Mouse (Mus musculus) hindbrain, embryonic 12.5 days (tissue): ENCODE data around the gene Plekha7. TPM values are rescaled to one million over a fixed set of nuclear protein-coding genes. Genes with fewer than 3 reads are reported as not detected.

Source experiments
- ATAC-seq: fragments of 200-750 bp; cut with Nextera tagmentation; 2 replicates; pipeline ENCODE4 v1.8.0; 2017; ENCODE audit warnings: moderate TSS enrichment; ENCODE audit not compliant: low FRiP score
- H3K27ac ChIP-seq: fragments of 300-500 bp; sonication (generic); 2 replicates; pipeline ENCODE4 v1.5.1; 2016; ENCODE audit warnings: mild to moderate bottlenecking
- H3K27me3 ChIP-seq: fragments of 300-500 bp; sonication (generic); 2 replicates; pipeline ENCODE4 v1.6.1; 2016; ENCODE audit warnings: mild to moderate bottlenecking
- H3K36me3 ChIP-seq: fragments of 300-500 bp; sonication (generic); 2 replicates; pipeline ENCODE4 v1.6.1; 2016; ENCODE audit warnings: mild to moderate bottlenecking
- H3K4me1 ChIP-seq: fragments of 300-500 bp; sonication (generic); 2 replicates; pipeline ENCODE4 v1.6.1; 2016
- H3K4me2 ChIP-seq: fragments of 300-500 bp; sonication (generic); replicated peaks from 2 replicates; pipeline ENCODE4 v1.6.1; 2016; ENCODE audit warnings: mild to moderate bottlenecking
- H3K4me3 ChIP-seq: fragments of 300-500 bp; sonication (generic); 2 replicates; pipeline ENCODE4 v1.5.1; 2016; ENCODE audit warnings: mild to moderate bottlenecking
- H3K9ac ChIP-seq: fragments of 300-500 bp; sonication (generic); 2 replicates; pipeline ENCODE4 v1.6.1; 2016; ENCODE audit warnings: mild to moderate bottlenecking, moderate library complexity
- H3K9me3 ChIP-seq: fragments of 300-500 bp; sonication (generic); replicated peaks from 2 replicates; pipeline ENCODE4 v1.6.1; 2016; ENCODE audit warnings: mild to moderate bottlenecking
- WGBS: fragments of 180-500 bp; shearing (Covaris S2); methylation state at CpG from one replicate; pipeline ENCODE4 v1.1.7; 2016; 5-methylcytosine and 5-hydroxymethylcytosine counted together
- polyA plus RNA-seq: library from polyadenylated mRNA; unstranded; fragments of >200 nt; fragmentation: Nextera tagmentation; extraction: Ambion mirVana; gene quantifications from 2 replicates; pipeline ENCODE4 v1.2.1, GENCODE M21; 2016

Gene Plekha7
- polyA plus RNA-seq, 1 experiment from 2014 or later: 12.5 TPM

DNA sequence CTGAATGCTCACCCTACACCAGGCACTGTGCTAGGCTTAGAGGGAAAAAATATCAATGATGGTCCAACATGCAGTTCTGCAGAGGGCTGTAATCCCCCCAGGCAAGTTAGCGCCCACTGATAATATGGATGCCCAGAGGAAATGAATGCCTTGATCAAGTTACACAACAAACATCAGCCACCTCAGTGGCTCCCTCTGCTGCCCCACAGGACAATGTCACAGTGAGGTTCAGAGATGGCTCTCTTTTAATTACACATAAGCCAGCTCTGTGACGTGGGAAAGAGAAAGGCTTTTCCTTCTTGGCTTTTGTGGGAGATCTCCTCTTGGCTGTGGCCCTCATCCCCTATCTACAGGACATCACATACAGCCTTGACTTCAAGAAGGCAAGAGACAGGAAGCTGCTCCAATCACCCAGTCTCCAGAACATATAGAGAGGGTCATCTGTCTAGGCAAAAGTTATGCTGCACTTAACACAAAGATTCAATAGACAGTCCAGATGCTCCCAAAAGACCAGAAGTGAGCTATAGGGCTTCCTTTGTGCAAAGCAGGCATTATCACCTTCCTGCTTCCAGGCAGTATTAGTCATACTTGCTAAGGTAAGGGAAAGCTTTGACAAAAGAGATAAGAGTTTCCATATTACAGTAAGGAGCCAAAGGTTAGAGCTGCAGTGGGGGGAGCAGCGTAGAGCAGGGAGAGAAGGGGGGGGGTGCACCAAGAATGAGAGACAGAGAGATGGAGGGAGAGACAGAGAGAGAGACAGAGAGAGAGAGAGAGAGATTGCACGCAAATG lies 47.2 kb downstream of the Plekha7 start:
- no peaks in the 10 kb centered on the region for H3K27me3 ChIP-seq
- H3K4me3 ChIP-seq: no peak overlapping the region
- peaks cover 19% of the 10 kb centered on the region for H3K4me1 ChIP-seq
- H3K9ac ChIP-seq: no peak overlapping the region
- no peaks in the 10 kb centered on the region for H3K9me3 ChIP-seq
- H3K36me3 ChIP-seq: no peaks in the 10 kb centered on the region
- WGBS: 73% methylated on average over 4 of the region's 4 CpGs
- no peak overlapping the region for H3K27ac ChIP-seq
- no peak overlapping the region for H3K4me2 ChIP-seq
- no peak for ATAC-seq

DNA sequence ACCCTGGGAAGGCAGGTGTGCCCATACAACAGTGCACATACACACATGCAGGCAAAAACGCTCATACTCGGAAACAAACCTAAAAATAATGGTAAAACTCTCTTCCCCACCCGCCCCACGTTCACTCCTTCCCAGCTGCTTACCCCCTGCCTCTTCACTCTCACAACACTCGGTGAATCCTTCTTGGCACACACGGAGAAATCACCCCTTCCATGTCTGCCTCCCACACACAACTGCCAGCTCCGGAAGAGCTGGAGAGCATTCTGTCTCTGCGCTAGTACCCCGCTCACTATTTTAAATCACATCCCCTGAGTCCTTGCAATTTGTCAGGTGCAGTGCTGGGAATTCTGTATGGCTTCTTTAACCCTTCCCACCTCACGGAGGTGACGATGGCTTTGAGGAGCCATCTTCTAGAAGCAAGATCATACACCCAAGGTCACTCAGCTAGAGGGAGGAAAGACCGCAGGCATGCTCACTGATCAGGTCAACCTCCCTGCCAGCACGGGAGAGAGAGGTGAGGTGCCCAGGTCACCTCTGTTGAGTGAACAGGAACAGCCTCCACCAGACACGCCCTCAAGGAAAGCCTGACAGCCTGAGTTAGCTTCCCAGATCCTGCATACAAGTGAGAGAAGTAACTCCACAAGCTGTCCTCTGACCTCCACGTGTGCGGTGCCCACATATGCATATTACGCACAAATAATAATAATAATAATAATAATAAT lies 49.6 kb downstream of the Plekha7 start:
- WGBS: 91% methylated on average over 17 of the region's 17 CpGs
- no peak overlapping the region for H3K27ac ChIP-seq

DNA sequence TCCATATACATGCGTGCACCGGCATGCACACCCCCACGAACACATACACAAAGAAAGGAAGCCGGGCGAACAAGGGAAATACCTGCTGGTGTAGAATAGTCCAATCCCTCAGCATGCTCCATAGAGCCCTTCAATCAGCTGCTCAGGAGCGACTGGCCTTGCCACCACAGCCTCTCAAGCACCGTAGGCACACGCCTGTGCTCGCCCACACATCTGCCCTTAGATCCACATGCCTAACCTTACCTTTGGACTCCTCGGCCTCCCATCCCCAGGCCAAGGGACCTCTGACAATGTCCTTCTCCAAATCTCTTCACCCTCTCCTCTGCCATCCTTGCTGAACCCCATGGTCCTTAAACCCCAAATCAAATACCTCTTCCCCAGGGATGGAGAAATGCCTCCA lies 50.2 kb downstream of the Plekha7 start:
- peaks cover 5% of the 10 kb centered on the region for H3K4me1 ChIP-seq
- no peak overlapping the region for H3K27ac ChIP-seq
- no peak for ATAC-seq
- no peaks in the 10 kb centered on the region for H3K27me3 ChIP-seq
- H3K4me3 ChIP-seq: no peak overlapping the region
- no peak overlapping the region for H3K4me2 ChIP-seq
- no peak overlapping the region for H3K9ac ChIP-seq
- H3K9me3 ChIP-seq: no peaks in the 10 kb centered on the region
- no peaks in the 10 kb centered on the region for H3K36me3 ChIP-seq
- WGBS: 94% methylated on average over 10 of the region's 10 CpGs

More for the DNA sequence above, 49.6 kb downstream of the Plekha7 start:
- H3K9me3 ChIP-seq: no peaks in the 10 kb centered on the region
- no peak overlapping the region for H3K4me2 ChIP-seq
- no peak for ATAC-seq
- peaks cover 12% of the 10 kb centered on the region for H3K4me1 ChIP-seq
- H3K9ac ChIP-seq: no peak overlapping the region
- H3K4me3 ChIP-seq: no peak overlapping the region
- no peaks in the 10 kb centered on the region for H3K36me3 ChIP-seq
- no peaks in the 10 kb centered on the region for H3K27me3 ChIP-seq

DNA sequence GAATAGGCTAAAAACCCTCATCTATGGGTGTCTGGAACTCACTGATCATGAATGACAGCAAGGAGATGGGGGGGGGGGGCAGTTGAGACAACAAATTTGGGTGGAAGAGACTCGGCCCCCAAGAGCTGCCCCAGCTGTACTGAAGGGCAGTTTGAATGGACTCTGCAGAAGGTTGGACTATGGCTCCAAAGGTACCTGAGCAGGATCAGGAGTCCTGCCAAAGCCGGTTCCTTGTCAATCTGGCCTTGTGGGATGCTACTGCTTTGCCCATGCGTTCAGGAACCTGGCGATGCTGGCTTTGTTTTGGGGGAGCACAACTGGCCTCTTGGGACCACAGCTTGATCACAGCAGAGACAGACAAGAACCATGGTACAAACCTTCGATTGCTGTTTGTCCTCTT lies 52.5 kb downstream of the Plekha7 start:
- WGBS: 91% methylated on average over 5 of the region's 5 CpGs
- no peak overlapping the region for H3K27ac ChIP-seq
- no peak overlapping the region for H3K9ac ChIP-seq
- H3K9me3 ChIP-seq: no peaks in the 10 kb centered on the region
- no peaks in the 10 kb centered on the region for H3K36me3 ChIP-seq
- no peak overlapping the region for H3K4me2 ChIP-seq
- no peak for ATAC-seq
- H3K27me3 ChIP-seq: no peaks in the 10 kb centered on the region; the same call in 1 of the 2 replicates
- no peak overlapping the region for H3K4me3 ChIP-seq
- H3K4me1 ChIP-seq: no peaks in the 10 kb centered on the region

DNA sequence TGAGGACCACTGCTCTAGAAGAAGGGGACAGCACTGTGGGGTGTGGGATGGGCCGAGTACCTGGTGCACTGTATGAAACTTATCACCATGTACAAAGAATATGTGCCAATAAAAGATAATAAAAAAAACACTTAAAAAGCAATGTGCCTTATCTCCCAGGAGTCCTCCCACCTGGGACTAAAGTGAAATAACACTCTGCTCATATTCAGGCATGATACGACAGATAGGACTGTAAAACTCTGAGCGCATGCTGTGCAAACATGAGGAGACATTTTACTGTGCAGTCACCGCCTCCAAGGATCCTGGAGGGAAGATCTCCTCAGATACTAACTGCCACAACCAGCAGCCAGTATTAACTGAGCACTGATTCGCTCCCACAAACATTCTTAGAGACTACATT lies 53.5 kb downstream of the Plekha7 start:
- no peak overlapping the region for H3K4me2 ChIP-seq
- WGBS: 90% methylated on average over 5 of the region's 5 CpGs
- H3K9me3 ChIP-seq: no peaks in the 10 kb centered on the region
- no peaks in the 10 kb centered on the region; the same call in 1 of the 2 replicates for H3K27me3 ChIP-seq
- ATAC-seq: no peak
- no peak overlapping the region for H3K4me3 ChIP-seq
- H3K36me3 ChIP-seq: no peaks in the 10 kb centered on the region
- no peak overlapping the region for H3K27ac ChIP-seq
- no peaks in the 10 kb centered on the region for H3K4me1 ChIP-seq
- no peak overlapping the region for H3K9ac ChIP-seq

DNA sequence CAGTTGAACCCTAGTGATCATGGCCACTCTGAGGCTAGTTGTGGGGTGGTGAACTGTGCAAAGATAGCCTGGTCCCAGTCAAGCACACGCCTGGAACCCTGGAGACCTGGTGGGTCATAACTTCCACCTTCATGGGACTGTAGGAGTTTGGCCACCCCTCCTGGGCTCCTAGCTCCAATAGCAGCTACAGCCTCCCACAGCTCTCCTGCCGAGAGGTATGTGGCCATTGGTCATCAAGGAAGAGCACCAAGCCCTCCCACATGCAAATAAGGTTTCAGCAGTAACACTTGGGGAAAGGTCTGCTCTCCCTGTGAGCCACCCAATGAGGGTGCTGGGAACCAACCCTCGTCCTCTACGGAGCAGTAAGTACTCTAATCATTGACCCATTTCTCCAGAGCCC lies 55.7 kb downstream of the Plekha7 start:
- 83% methylated on average over 4 of the region's 4 CpGs for WGBS
- Histone ChIP-seq H3K9ac (no peak overlapping the region), H3K4me2 (no peak overlapping the region), H3K9me3 (no peaks in the 10 kb centered on the region), H3K4me3 (no peak overlapping the region), H3K27ac (no peak overlapping the region), H3K36me3 (no peaks in the 10 kb centered on the region), H3K27me3 (no peaks in the 10 kb centered on the region; the same call in 1 of the 2 replicates), H3K4me1 (no peaks in the 10 kb centered on the region)
- ATAC-seq: no peak

DNA sequence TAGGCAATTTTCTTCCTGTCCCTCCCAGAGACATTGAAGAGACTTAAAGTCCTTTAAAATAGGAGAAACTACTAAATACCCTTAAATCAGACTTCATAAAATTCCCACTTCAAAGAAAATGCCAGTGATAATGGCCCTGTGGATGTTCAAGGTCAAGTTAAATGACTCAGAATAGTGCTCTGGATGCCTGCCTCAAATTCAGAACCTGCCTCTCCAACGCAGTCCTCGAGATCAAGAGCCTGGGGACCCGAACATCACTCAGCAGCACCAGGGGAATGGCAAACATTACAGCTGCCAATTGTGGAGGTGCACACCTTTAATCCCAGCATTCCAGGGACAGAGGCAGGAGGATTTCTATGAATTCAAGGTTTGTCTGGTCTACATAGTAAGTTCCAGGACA lies 56.7 kb downstream of the Plekha7 start:
- H3K9me3 ChIP-seq: no peaks in the 10 kb centered on the region
- no peak for ATAC-seq
- no peak overlapping the region for H3K27ac ChIP-seq
- H3K4me2 ChIP-seq: no peak overlapping the region
- H3K4me3 ChIP-seq: no peak overlapping the region
- peaks cover 7% of the 10 kb centered on the region for H3K4me1 ChIP-seq
- H3K27me3 ChIP-seq: no peaks in the 10 kb centered on the region; the same call in 1 of the 2 replicates
- no peaks in the 10 kb centered on the region for H3K36me3 ChIP-seq
- 82% methylated on average over 3 of the region's 3 CpGs for WGBS
- H3K9ac ChIP-seq: no peak overlapping the region

DNA sequence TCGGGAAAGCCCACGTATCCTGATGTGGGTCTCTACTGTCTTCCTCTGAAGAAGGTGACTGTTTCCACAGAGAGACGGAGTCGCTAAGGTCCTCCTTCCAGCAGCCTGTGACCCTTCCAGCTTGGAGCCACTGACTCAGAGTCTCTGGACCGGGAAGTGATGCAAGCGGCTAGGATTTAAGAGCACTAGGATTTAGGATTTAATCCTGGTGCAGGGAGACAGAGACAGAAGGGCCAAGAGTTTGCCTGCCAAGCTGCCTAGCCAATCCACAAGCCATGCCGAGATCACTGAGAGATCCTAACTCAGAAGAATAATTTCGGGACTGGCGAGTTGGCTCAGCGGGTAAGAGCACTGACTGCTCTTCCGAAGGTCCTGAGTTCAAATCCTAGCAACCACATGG lies 59.6 kb downstream of the Plekha7 start:
- H3K4me3 ChIP-seq: no peak overlapping the region

DNA sequence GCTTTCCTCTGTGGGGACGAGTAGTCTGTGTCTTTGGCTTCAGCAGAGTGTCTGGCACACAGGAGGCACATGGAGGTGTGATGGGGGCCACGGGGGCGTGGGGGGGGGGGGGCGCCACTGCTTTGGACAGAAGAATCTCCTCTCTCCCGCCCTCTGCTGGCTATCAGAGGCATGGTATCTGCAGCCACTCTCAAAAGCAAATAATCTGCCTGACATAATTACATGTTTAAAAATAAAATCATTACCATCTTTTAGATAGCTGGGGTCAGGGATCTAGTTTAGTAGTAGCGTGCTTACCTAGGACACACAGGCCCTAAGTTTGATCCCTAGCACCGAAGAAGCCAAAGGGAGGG lies 60.8 kb downstream of the Plekha7 start:
- H3K9ac ChIP-seq: no peak overlapping the region
- H3K4me2 ChIP-seq: peak overlapping the region; percentile 30
- H3K27ac ChIP-seq: no peak overlapping the region
- H3K4me3 ChIP-seq: no peak overlapping the region
- no peaks in the 10 kb centered on the region for H3K9me3 ChIP-seq
- ATAC-seq: no peak
- no peaks in the 10 kb centered on the region; the same call in 1 of the 2 replicates for H3K27me3 ChIP-seq
- no peaks in the 10 kb centered on the region for H3K36me3 ChIP-seq
- WGBS: 17% methylated on average over 4 of the region's 7 CpGs
- peaks cover 26% of the 10 kb centered on the region for H3K4me1 ChIP-seq

More for the DNA sequence above, 59.6 kb downstream of the Plekha7 start:
- no peaks in the 10 kb centered on the region for H3K9me3 ChIP-seq
- no peak overlapping the region for H3K9ac ChIP-seq
- H3K36me3 ChIP-seq: no peaks in the 10 kb centered on the region
- no peak for ATAC-seq
- WGBS: 93% methylated on average over 11 of the region's 11 CpGs
- H3K27me3 ChIP-seq: no peaks in the 10 kb centered on the region; the same call in 1 of the 2 replicates
- H3K27ac ChIP-seq: no peak overlapping the region
- H3K4me2 ChIP-seq: no peak overlapping the region
- H3K4me1 ChIP-seq: peaks cover 26% of the 10 kb centered on the region

DNA sequence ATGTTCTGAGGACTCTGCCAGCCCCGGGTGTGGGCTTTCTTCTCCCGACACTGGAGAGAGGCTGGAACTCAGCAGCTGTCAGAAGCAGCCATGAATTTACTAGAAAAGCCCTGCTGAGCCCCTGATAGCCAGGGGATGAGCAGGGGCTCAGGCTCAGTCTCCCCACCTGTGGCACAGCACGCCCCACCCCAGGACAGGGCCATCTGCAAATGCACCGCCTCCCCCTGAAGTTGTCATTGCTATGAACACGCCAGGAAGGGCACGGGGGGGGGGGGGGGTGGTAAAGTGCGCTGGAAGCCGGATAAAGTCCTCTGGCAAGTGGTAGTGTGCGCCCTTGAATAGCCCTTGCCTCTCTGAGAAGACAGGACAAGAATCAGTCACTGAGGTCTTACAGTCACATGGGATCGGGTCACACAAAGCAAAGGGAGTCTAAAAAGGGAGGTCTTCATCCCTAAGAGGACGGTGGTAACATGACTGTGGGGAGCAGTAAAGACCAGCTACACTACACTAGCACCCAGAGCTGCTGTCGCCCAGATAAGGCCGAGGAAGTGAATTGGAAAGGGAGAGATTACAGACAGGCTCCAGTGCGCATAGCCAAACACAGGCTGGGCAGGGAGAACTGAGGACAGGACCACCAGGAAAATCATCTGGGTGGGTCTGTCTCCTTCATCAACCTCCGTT lies 61.3 kb downstream of the Plekha7 start:
- 38% methylated on average over 15 of the region's 15 CpGs for WGBS

DNA sequence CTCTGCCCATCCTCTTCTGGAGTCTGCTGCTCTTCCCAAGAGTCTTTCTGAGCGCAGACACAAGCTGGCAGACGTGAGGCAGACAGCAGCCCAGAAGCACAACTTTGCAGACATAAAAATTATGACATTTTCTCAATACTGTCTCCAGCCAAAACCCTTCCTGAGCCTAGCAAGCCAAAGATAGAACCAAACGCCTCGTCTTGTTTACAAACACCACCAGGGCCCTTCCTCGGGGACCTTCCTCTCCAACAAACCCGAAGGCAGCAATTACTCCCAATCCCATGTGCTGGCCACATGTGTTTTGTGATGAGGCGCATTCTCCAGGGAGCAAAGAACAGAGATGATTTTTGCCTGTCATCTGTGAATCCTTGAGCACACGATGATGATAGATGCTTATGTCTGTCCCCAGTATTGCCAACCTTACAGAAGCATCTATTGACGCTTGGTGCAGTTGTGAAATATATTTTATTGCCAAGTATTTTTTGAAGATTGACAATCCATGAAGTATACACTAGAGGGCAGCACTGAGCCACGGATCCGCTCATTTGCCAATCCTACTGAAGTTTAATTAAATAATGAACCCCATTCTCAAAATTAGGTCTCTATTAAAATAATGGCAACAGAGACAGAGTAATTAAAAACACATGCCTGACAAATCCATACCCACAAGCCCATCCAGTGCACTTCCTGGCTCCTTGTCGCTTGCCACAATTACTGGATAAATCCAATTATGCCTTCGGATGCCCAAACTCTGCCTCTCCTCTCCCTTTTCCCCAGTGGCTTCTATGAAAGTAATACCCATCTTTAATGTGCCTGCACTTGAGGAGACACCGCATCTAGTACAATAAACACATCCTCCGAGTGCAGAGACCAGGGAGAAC lies 62.1 kb downstream of the Plekha7 start:
- Histone ChIP-seq H3K9me3 (no peaks in the 10 kb centered on the region), H3K4me1 (peaks cover 29% of the 10 kb centered on the region), H3K27me3 (no peaks in the 10 kb centered on the region; the same call in 1 of the 2 replicates), H3K36me3 (no peaks in the 10 kb centered on the region), H3K4me3 (no peak overlapping the region), H3K27ac (peak overlapping the region; percentile 40; the same call in 1 of the 2 replicates), H3K9ac (no peak overlapping the region), H3K4me2 (peak overlapping the region; percentile 30)
- WGBS: 29% methylated on average over 15 of the region's 15 CpGs
- ATAC-seq: 0 out of 2 replicates have a peak, but pooled peaks have one; percentile 14

More for the DNA sequence above, 61.3 kb downstream of the Plekha7 start:
- no peaks in the 10 kb centered on the region for H3K36me3 ChIP-seq
- H3K27ac ChIP-seq: no peak overlapping the region
- no peak overlapping the region for H3K9ac ChIP-seq
- H3K27me3 ChIP-seq: no peaks in the 10 kb centered on the region; the same call in 1 of the 2 replicates
- peaks cover 26% of the 10 kb centered on the region for H3K4me1 ChIP-seq
- H3K4me3 ChIP-seq: no peak overlapping the region
- no peak for ATAC-seq
- no peaks in the 10 kb centered on the region for H3K9me3 ChIP-seq
- peak overlapping the region; percentile 30 for H3K4me2 ChIP-seq
